Mouse (Mus musculus) gastrocnemius, postnatal 10 days (tissue): Measurements from ENCODE around the gene Pign. TPM values are rescaled to one million over a fixed set of nuclear protein-coding genes. Genes with fewer than 3 reads are reported as not detected.

Source experiments
- DNase-seq: peaks from one replicate; pipeline ENCODE4 v3.0.0; 2021; ENCODE audit warnings: mixed read lengths
- long read RNA-seq, 2 experiments: library from polyadenylated mRNA; stranded (forward); transcript quantifications; one replicate each; pipeline ENCODE4 v2.0.0; 2021
- total RNA-seq, 2 experiments: library from RNA; stranded (reverse); gene quantifications; 2 replicates each; pipeline ENCODE4 v1.2.3; 2021

The Pign gene
- total RNA-seq: 10 to 100 TPM; 10.4 to 13.5 TPM
- long read RNA-seq, experiment 1, full-length matches to known transcripts: 1 of 4 reads
- long read RNA-seq, experiment 1, partial matches to known transcripts: 2 of 4 reads
- long read RNA-seq, experiment 1, other reads (novel, unspliced or antisense): 1 of 4 reads
- long read RNA-seq, experiment 2, full-length matches to known transcripts: 2 of 3 reads
- long read RNA-seq, experiment 2, partial matches to known transcripts: 0 of 3 reads
- long read RNA-seq, experiment 2, other reads (novel, unspliced or antisense): 1 of 3 reads

- DNase-seq: peak; percentile 97
Measured at GRCm38 (mm10) chr1:105663171-105663961, at the start of gene Pign, which contains the start of gene Relch. Pign (minus strand) TSS chr1:105663677. Relch (plus strand) TSS chr1:105663861.

GRCm38 (mm10) chr1:105712822-105713221, 49.3 kb upstream of the Pign start:
- DNase-seq: no peak

GRCm38 (mm10) chr1:105711227-105711626, 47.8 kb upstream of the Pign start:
- DNase-seq: peak; percentile 14

- DNase-seq: no peak
Measured at GRCm38 (mm10) chr1:105709415-105709814, 45.9 kb upstream of the Pign start.

- no peak for DNase-seq
Measured at GRCm38 (mm10) chr1:105700984-105701530, 37.6 kb upstream of the Pign start.

GRCm38 (mm10) chr1:105695581-105695980, 32.1 kb upstream of the Pign start:
- no peak for DNase-seq

GRCm38 (mm10) chr1:105685501-105685900, 22.0 kb upstream of the Pign start:
- DNase-seq: no peak

GRCm38 (mm10) chr1:105680587-105680986, 17.1 kb upstream of the Pign start:
- no peak for DNase-seq

GRCm38 (mm10) chr1:105674763-105675162, 11.3 kb upstream of the Pign start:
- no peak for DNase-seq

- DNase-seq: no peak
Measured at GRCm38 (mm10) chr1:105669700-105670099, 6.2 kb upstream of the Pign start.

GRCm38 (mm10) chr1:105663962-105664812, 710 bp upstream of the Pign start:
- DNase-seq: no peak

- no peak for DNase-seq
Measured at GRCm38 (mm10) chr1:105662820-105663170, 682 bp downstream of the Pign start.

GRCm38 (mm10) chr1:105660015-105660414, 3.5 kb downstream of the Pign start:
- no peak for DNase-seq

- DNase-seq: no peak
Measured at GRCm38 (mm10) chr1:105653981-105654380, 9.5 kb downstream of the Pign start.

- no peak for DNase-seq
Measured at GRCm38 (mm10) chr1:105650650-105651049, 12.8 kb downstream of the Pign start.

GRCm38 (mm10) chr1:105644093-105644492, 19.4 kb downstream of the Pign start:
- DNase-seq: no peak

GRCm38 (mm10) chr1:105630481-105630880, 33.0 kb downstream of the Pign start:
- no peak for DNase-seq

- no peak for DNase-seq
Measured at GRCm38 (mm10) chr1:105589673-105590072, 73.8 kb downstream of the Pign start.

GRCm38 (mm10) chr1:105588697-105589096, 74.8 kb downstream of the Pign start:
- no peak for DNase-seq

GRCm38 (mm10) chr1:105582800-105583199, 80.7 kb downstream of the Pign start:
- DNase-seq: no peak

- DNase-seq: no peak
Measured at GRCm38 (mm10) chr1:105580909-105581308, 82.6 kb downstream of the Pign start.

- no peak for DNase-seq
Measured at GRCm38 (mm10) chr1:105566051-105566450, 97.4 kb downstream of the Pign start.
